Comparison of ENCODE assay signal across 18 mouse cellular contexts in genomic region chr5:7701776-7702175, GRCm38 (mm10).
DNase-seq lines count a peak whose midpoint lies in the region; ATAC-seq lines count a peak whose summit lies in the region.
"Had no signal": no experiment of that assay in that cellular context is flagged by ENCODE, and none has a peak within 500 bp of the region (broad histone marks: within the 10 kb centered on the region; RNA-seq: fewer than 3 reads in every experiment).

No protein-coding gene starts in this region.

- peak; percentile 77 for DNase-seq in Muller cell, postnatal 12 days (ENCODE audit: inconsistent ontology term)
- DNase-seq in liver, result no peak
- no peak for DNase-seq in heart, postnatal 36 days
- DNase-seq: adrenal gland, adult 2 months; adrenal gland, postnatal 10 days; adrenal gland, postnatal 25 days; cerebellum, adult 11-12 months; cerebellum, adult 2 months; cerebellum, adult 9-10 months; cerebellum, postnatal 10 days; cerebellum, postnatal 25 days; forebrain, postnatal 0 days had no signal

- intact Hi-C loops in heart, postnatal 36 days (cut with DNase I), result no loop called here

- no peak overlapping the region for H3K4me2 ChIP-seq in midbrain, embryonic 12.5 days (replicated peaks)
- no peak overlapping the region for H3K4me2 ChIP-seq in midbrain, embryonic 15.5 days
- H3K4me2 ChIP-seq: embryonic facial prominence, embryonic 13.5 days; forebrain, embryonic 13.5 days; forebrain, embryonic 15.5 days had no signal

- 0 out of 2 replicates have a peak, but pooled peaks have one; percentile 9 for ATAC-seq in midbrain, embryonic 12.5 days (ENCODE audit: low FRiP score, low read depth)
- no peak for ATAC-seq in midbrain, embryonic 15.5 days (replicated peaks)
- ATAC-seq: forebrain, embryonic 13.5 days; forebrain, embryonic 15.5 days; forebrain, postnatal 0 days had no signal

- no peak overlapping the region for H3K4me3 ChIP-seq in midbrain, embryonic 12.5 days
- H3K4me3 ChIP-seq in midbrain, embryonic 15.5 days, result no peak overlapping the region
- H3K4me3 ChIP-seq: embryonic facial prominence, embryonic 13.5 days; forebrain, embryonic 13.5 days; forebrain, embryonic 15.5 days had no signal

- no peaks in the 10 kb centered on the region for H3K27me3 ChIP-seq in midbrain, embryonic 12.5 days
- no peaks in the 10 kb centered on the region for H3K27me3 ChIP-seq in midbrain, embryonic 15.5 days (replicated peaks)
- H3K27me3 ChIP-seq: embryonic facial prominence, embryonic 13.5 days; forebrain, embryonic 13.5 days; forebrain, embryonic 15.5 days had no signal

- no peaks in the 10 kb centered on the region for H3K36me3 ChIP-seq in midbrain, embryonic 12.5 days
- H3K36me3 ChIP-seq in midbrain, embryonic 15.5 days (replicated peaks), result no peaks in the 10 kb centered on the region
- H3K36me3 ChIP-seq: embryonic facial prominence, embryonic 13.5 days; forebrain, embryonic 15.5 days; G1E had no signal

- no peaks in the 10 kb centered on the region for H3K4me1 ChIP-seq in midbrain, embryonic 12.5 days
- H3K4me1 ChIP-seq in midbrain, embryonic 15.5 days, result no peaks in the 10 kb centered on the region
- H3K4me1 ChIP-seq: embryonic facial prominence, embryonic 13.5 days; forebrain, embryonic 13.5 days; forebrain, embryonic 15.5 days had no signal

- WGBS in midbrain, embryonic 12.5 days, result 77% methylated on average over 1 of the region's 1 CpGs
- 51% methylated on average over 1 of the region's 1 CpGs for WGBS in midbrain, embryonic 15.5 days

- no peaks in the 10 kb centered on the region for H3K9me3 ChIP-seq in midbrain, embryonic 12.5 days
- H3K9me3 ChIP-seq in midbrain, embryonic 15.5 days, result no peaks in the 10 kb centered on the region
- H3K9me3 ChIP-seq: embryonic facial prominence, embryonic 13.5 days; forebrain, embryonic 13.5 days; forebrain, embryonic 15.5 days; G1E had no signal

- H3K9ac ChIP-seq in midbrain, embryonic 12.5 days (replicated peaks), result no peak overlapping the region
- no peak overlapping the region for H3K9ac ChIP-seq in midbrain, embryonic 15.5 days
- H3K9ac ChIP-seq: embryonic facial prominence, embryonic 13.5 days; forebrain, embryonic 13.5 days; forebrain, embryonic 15.5 days; forebrain, postnatal 0 days had no signal

- no peak overlapping the region for H3K27ac ChIP-seq in midbrain, embryonic 12.5 days (replicated peaks)
- no peak overlapping the region for H3K27ac ChIP-seq in midbrain, embryonic 15.5 days
- H3K27ac ChIP-seq: embryonic facial prominence, embryonic 13.5 days; forebrain, embryonic 13.5 days; forebrain, embryonic 15.5 days had no signal
